Mouse (Mus musculus) kidney, adult 2 months (tissue): ENCODE measurements around the gene Il10ra. TPM values are rescaled to one million over a fixed set of nuclear protein-coding genes. Genes with fewer than 3 reads are reported as not detected.

ENCODE experiments used
- DNase-seq: peaks from one replicate; pipeline ENCODE4 v3.0.0; 2021
- H3K27ac ChIP-seq: fragments of 200-500 bp; 2 replicates; pipeline ENCODE4 v1.5.1; 2012; ENCODE audit warnings: low read depth, low read length, control low read depth, inconsistent platforms; ENCODE audit not compliant: insufficient read depth
- H3K27me3 ChIP-seq: fragments of 200-500 bp; replicated peaks from 2 replicates; pipeline ENCODE4 v1.6.1; 2012; ENCODE audit warnings: mild to moderate bottlenecking, moderate library complexity, low read length, inconsistent platforms; ENCODE audit not compliant: control insufficient read depth, insufficient read depth
- H3K36me3 ChIP-seq: fragments of 200-500 bp; 2 replicates; pipeline ENCODE4 v1.6.1; 2012; ENCODE audit warnings: mild to moderate bottlenecking, moderate library complexity, low read length, inconsistent platforms; ENCODE audit not compliant: control insufficient read depth, insufficient read depth
- H3K4me1 ChIP-seq: fragments of 200-500 bp; 2 replicates; pipeline ENCODE4 v1.6.1; 2011; ENCODE audit warnings: low read length; ENCODE audit not compliant: control insufficient read depth, insufficient read depth
- H3K4me3 ChIP-seq: fragments of 200-500 bp; 2 replicates; pipeline ENCODE4 v1.5.1; 2011; ENCODE audit warnings: mild to moderate bottlenecking, low read depth, low read length, control low read depth; ENCODE audit not compliant: insufficient read depth
- CTCF ChIP-seq: fragments of 200-500 bp; conservative IDR thresholded peaks from 2 replicates; pipeline ENCODE4 v1.5.1; 2011; ENCODE audit warnings: low read depth, mild to moderate bottlenecking, control low read depth, low read length, moderate library complexity, mixed read lengths; ENCODE audit not compliant: insufficient read depth, insufficient read length
- POLR2A ChIP-seq: fragments of 200-500 bp; IDR thresholded peaks from one replicate; pipeline ENCODE4 v1.6.1; 2011; ENCODE audit warnings: low read depth, low read length, control low read depth
- WGBS: fragments of 180-500 bp; shearing (Covaris S2); methylation state at CpG from one replicate; pipeline ENCODE4 v1.1.7; 2018; 5-methylcytosine and 5-hydroxymethylcytosine counted together
- polyA plus RNA-seq: library from polyadenylated mRNA; depleted of rRNA; stranded (reverse); fragments of >200 nt; gene quantifications from 2 replicates; pipeline ENCODE4 v1.2.3, GENCODE M21; 2012

Il10ra gene
- polyA plus RNA-seq, 1 experiment = 5.3 TPM

- no peak for DNase-seq
- Histone ChIP-seq H3K27ac (no peak overlapping the region), H3K4me3 (no peak overlapping the region), H3K27me3 (no peaks in the 10 kb centered on the region), H3K36me3 (no peaks in the 10 kb centered on the region), H3K4me1 (no peaks in the 10 kb centered on the region)
- WGBS = 60% methylated on average over 8 of the region's 8 CpGs
- no peak for TF ChIP-seq CTCF
- no peak for TF ChIP-seq POLR2A
Measured at GRCm38 (mm10) chr9:45229359-45229758, 39.6 kb downstream of the Il10ra start.

GRCm38 (mm10) chr9:45221567-45221966, 47.4 kb downstream of the Il10ra start:
- Histone ChIP-seq H3K4me1 (no peaks in the 10 kb centered on the region; the same call in 1 of the 2 replicates), H3K27ac (no peak overlapping the region), H3K36me3 (no peaks in the 10 kb centered on the region), H3K4me3 (no peak overlapping the region), H3K27me3 (no peaks in the 10 kb centered on the region)
- TF ChIP-seq CTCF = peak; percentile 97
- TF ChIP-seq POLR2A = no peak
- DNase-seq = peak; percentile 93
- 11% methylated on average over 6 of the region's 6 CpGs for WGBS

- Histone ChIP-seq H3K36me3 (no peaks in the 10 kb centered on the region), H3K4me1 (no peaks in the 10 kb centered on the region; the same call in 1 of the 2 replicates), H3K4me3 (no peak overlapping the region), H3K27me3 (no peaks in the 10 kb centered on the region), H3K27ac (no peak overlapping the region)
- DNase-seq = no peak
- TF ChIP-seq POLR2A (no peak), CTCF (no peak)
- 88% methylated on average over 3 of the region's 3 CpGs for WGBS
Measured at GRCm38 (mm10) chr9:45219644-45220043, 49.3 kb downstream of the Il10ra start.

GRCm38 (mm10) chr9:45215526-45216179, 53.3 kb downstream of the Il10ra start:
- 67% methylated on average over 11 of the region's 11 CpGs for WGBS
- Histone ChIP-seq H3K4me3 (no peak overlapping the region), H3K4me1 (peaks cover 4% of the 10 kb centered on the region; the same call in 1 of the 2 replicates), H3K36me3 (no peaks in the 10 kb centered on the region), H3K27ac (no peak overlapping the region), H3K27me3 (no peaks in the 10 kb centered on the region)
- no peak for TF ChIP-seq POLR2A
- peak; percentile 31 for DNase-seq

- Histone ChIP-seq H3K4me3 (no peak overlapping the region), H3K4me1 (peaks cover 4% of the 10 kb centered on the region; the same call in 1 of the 2 replicates), H3K36me3 (no peaks in the 10 kb centered on the region), H3K27me3 (no peaks in the 10 kb centered on the region; the same call in 1 of the 2 replicates), H3K27ac (no peak overlapping the region)
- TF ChIP-seq POLR2A = no peak
- TF ChIP-seq CTCF = no peak
- WGBS = 30% methylated on average over 6 of the region's 6 CpGs
- DNase-seq = peak; percentile 73
Measured at GRCm38 (mm10) chr9:45212001-45212400, 56.9 kb downstream of the Il10ra start.

GRCm38 (mm10) chr9:45207015-45207743, 61.8 kb downstream of the Il10ra start:
- peaks cover 19% of the 10 kb centered on the region for H3K4me1 ChIP-seq
- no peaks in the 10 kb centered on the region; the same call in 1 of the 2 replicates for H3K27me3 ChIP-seq
- H3K36me3 ChIP-seq = no peaks in the 10 kb centered on the region
- H3K27ac ChIP-seq = no peak overlapping the region
- no peak overlapping the region for H3K4me3 ChIP-seq
- 76% methylated on average over 7 of the region's 7 CpGs for WGBS
- no peak for DNase-seq
- TF ChIP-seq POLR2A = no peak
- TF ChIP-seq CTCF = no peak

GRCm38 (mm10) chr9:45206121-45206520, 62.8 kb downstream of the Il10ra start:
- no peaks in the 10 kb centered on the region; the same call in 1 of the 2 replicates for H3K27me3 ChIP-seq
- 48% methylated on average over 4 of the region's 4 CpGs for WGBS
- H3K27ac ChIP-seq = peak overlapping the region; percentile 45; the same call in 1 of the 2 replicates
- H3K4me1 ChIP-seq = peaks cover 22% of the 10 kb centered on the region
- TF ChIP-seq CTCF (no peak), POLR2A (no peak)
- no peaks in the 10 kb centered on the region for H3K36me3 ChIP-seq
- DNase-seq = peak; percentile 62
- no peak overlapping the region for H3K4me3 ChIP-seq
